Mouse (Mus musculus): ENCODE results near the gene Svip. TPM values are rescaled to one million over a fixed set of nuclear protein-coding genes. Genes with fewer than 3 reads are reported as not detected.

Svip gene
- polyA plus RNA-seq (2014; fragmentation: Nextera tagmentation; extraction: Ambion mirVana), result 19.1 and 19.9 TPM in 2 replicates

- H3K36me3 ChIP-seq (ENCODE audit: control insufficient read depth, insufficient read depth, low read length), result no peaks in the 10 kb centered on the region
- H3K27ac ChIP-seq (ENCODE audit: low read depth, low read length), result peak within 1 kb of the TSS; percentile 60; the same call in 1 of the 2 replicates
- H3K27me3 ChIP-seq (ENCODE audit: control insufficient read depth, insufficient read depth, low read length), result no peaks in the 10 kb centered on the region
- no peaks in the 10 kb centered on the region for H3K4me1 ChIP-seq (ENCODE audit: control insufficient read depth, insufficient read depth, low read length)
- H3K4me3 ChIP-seq (ENCODE audit: low read depth, low read length), result peak within 1 kb of the TSS; percentile 61
- WGBS, result under 1% methylated on average over 36 of the region's 47 CpGs
- peak; percentile 92 for DNase-seq (ENCODE audit: low spot score)
- no peaks in the 10 kb centered on the region for H3K9me3 ChIP-seq (ENCODE audit: control insufficient read depth, low read length)
- peak; percentile 95 for ATAC-seq (ENCODE audit: insufficient read depth, low FRiP score, low TSS enrichment)
- H3K9ac ChIP-seq (ENCODE audit: low read length), result peak within 1 kb of the TSS; percentile 60
- peak within 1 kb of the TSS; percentile 69 for H3K4me2 ChIP-seq (ENCODE audit: low read depth)
Measured at GRCm38 (mm10) chr7:52005511-52006295, at the start of gene Svip. Svip (minus strand) TSS chr7:52006018.

- Histone ChIP-seq H3K27me3 (ENCODE audit: control insufficient read depth, insufficient read depth, low read length) (no peaks in the 10 kb centered on the region), H3K9me3 (ENCODE audit: control insufficient read depth, low read length) (no peaks in the 10 kb centered on the region), H3K4me2 (ENCODE audit: low read depth) (no peak overlapping the region), H3K9ac (ENCODE audit: low read length) (no peak overlapping the region), H3K4me1 (ENCODE audit: control insufficient read depth, insufficient read depth, low read length) (no peaks in the 10 kb centered on the region), H3K36me3 (ENCODE audit: control insufficient read depth, insufficient read depth, low read length) (no peaks in the 10 kb centered on the region), H3K27ac (ENCODE audit: low read depth, low read length) (no peak overlapping the region), H3K4me3 (ENCODE audit: low read depth, low read length) (no peak overlapping the region)
- no peak for ATAC-seq (ENCODE audit: insufficient read depth, low FRiP score, low TSS enrichment)
- 54% methylated on average over 8 of the region's 8 CpGs for WGBS
- DNase-seq (ENCODE audit: low spot score), result peak; percentile 49
Measured at GRCm38 (mm10) chr7:52037600-52038582, 32.1 kb upstream of the Svip start.

GRCm38 (mm10) chr7:52024050-52024626 is 18.3 kb upstream of the Svip start:
- no peak overlapping the region for H3K4me3 ChIP-seq (ENCODE audit: low read depth, low read length)
- ATAC-seq (ENCODE audit: insufficient read depth, low FRiP score, low TSS enrichment) (no peak), DNase-seq (ENCODE audit: low spot score) (no peak)
- H3K9ac ChIP-seq (ENCODE audit: low read length), result no peak overlapping the region
- no peaks in the 10 kb centered on the region for H3K36me3 ChIP-seq (ENCODE audit: control insufficient read depth, insufficient read depth, low read length)
- no peaks in the 10 kb centered on the region for H3K9me3 ChIP-seq (ENCODE audit: control insufficient read depth, low read length)
- 93% methylated on average over 5 of the region's 5 CpGs for WGBS
- H3K27me3 ChIP-seq (ENCODE audit: control insufficient read depth, insufficient read depth, low read length), result no peaks in the 10 kb centered on the region
- no peak overlapping the region for H3K27ac ChIP-seq (ENCODE audit: low read depth, low read length)
- H3K4me2 ChIP-seq (ENCODE audit: low read depth), result no peak overlapping the region
- H3K4me1 ChIP-seq (ENCODE audit: control insufficient read depth, insufficient read depth, low read length), result no peaks in the 10 kb centered on the region

GRCm38 (mm10) chr7:52022039-52022438 is 16.2 kb upstream of the Svip start:
- DNase-seq (ENCODE audit: low spot score), result no peak
- WGBS, result 87% methylated on average over 4 of the region's 4 CpGs
- no peaks in the 10 kb centered on the region for H3K4me1 ChIP-seq (ENCODE audit: control insufficient read depth, insufficient read depth, low read length)

GRCm38 (mm10) chr7:52015628-52016027 is 9.8 kb upstream of the Svip start, which contains the start of gene 1700015G11Rik:
1700015G11Rik (minus strand) TSS chr7:52015728.
- 82% methylated on average over 3 of the region's 3 CpGs for WGBS
- ATAC-seq (ENCODE audit: insufficient read depth, low FRiP score, low TSS enrichment), result no peak
- no peak within 1 kb of the TSS for H3K9ac ChIP-seq (ENCODE audit: low read length)

More at GRCm38 (mm10) chr7:52022039-52022438, 16.2 kb upstream of the Svip start:
- Histone ChIP-seq H3K4me2 (ENCODE audit: low read depth) (no peak overlapping the region), H3K27me3 (ENCODE audit: control insufficient read depth, insufficient read depth, low read length) (no peaks in the 10 kb centered on the region), H3K36me3 (ENCODE audit: control insufficient read depth, insufficient read depth, low read length) (no peaks in the 10 kb centered on the region), H3K27ac (ENCODE audit: low read depth, low read length) (no peak overlapping the region), H3K9me3 (ENCODE audit: control insufficient read depth, low read length) (no peaks in the 10 kb centered on the region), H3K4me3 (ENCODE audit: low read depth, low read length) (no peak overlapping the region), H3K9ac (ENCODE audit: low read length) (no peak overlapping the region)
- ATAC-seq (ENCODE audit: insufficient read depth, low FRiP score, low TSS enrichment), result no peak

DNA sequence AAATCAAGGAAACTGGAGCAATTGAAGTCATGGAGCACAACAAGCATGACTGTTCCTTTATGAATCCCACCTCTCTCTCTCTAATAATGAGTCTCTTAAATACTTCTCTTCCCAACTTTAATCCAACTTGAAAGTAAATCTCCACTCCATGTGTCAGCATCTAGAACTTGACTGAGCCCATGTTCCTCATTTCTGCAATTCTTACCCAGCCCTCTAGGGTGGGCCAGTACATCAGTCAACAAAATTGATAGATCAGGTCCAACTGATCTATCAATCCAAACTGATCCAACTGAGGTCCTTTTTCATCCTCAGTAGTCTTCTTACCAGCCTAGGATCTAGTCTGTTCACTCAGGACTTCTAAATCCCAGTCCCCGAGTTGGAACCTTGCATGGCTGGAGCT is 9.4 kb upstream of the Svip start:
- WGBS, result 78% methylated on average over 1 of the region's 1 CpGs
- no peak for ATAC-seq (ENCODE audit: insufficient read depth, low FRiP score, low TSS enrichment)
- H3K4me2 ChIP-seq (ENCODE audit: low read depth), result no peak overlapping the region
- no peaks in the 10 kb centered on the region for H3K9me3 ChIP-seq (ENCODE audit: control insufficient read depth, low read length)
- H3K27me3 ChIP-seq (ENCODE audit: control insufficient read depth, insufficient read depth, low read length), result no peaks in the 10 kb centered on the region
- no peak overlapping the region for H3K4me3 ChIP-seq (ENCODE audit: low read depth, low read length)
- no peak overlapping the region for H3K27ac ChIP-seq (ENCODE audit: low read depth, low read length)
- DNase-seq (ENCODE audit: low spot score), result no peak
- no peaks in the 10 kb centered on the region for H3K4me1 ChIP-seq (ENCODE audit: control insufficient read depth, insufficient read depth, low read length)
- no peak overlapping the region for H3K9ac ChIP-seq (ENCODE audit: low read length)
- no peaks in the 10 kb centered on the region for H3K36me3 ChIP-seq (ENCODE audit: control insufficient read depth, insufficient read depth, low read length)

More at GRCm38 (mm10) chr7:52015628-52016027, 9.8 kb upstream of the Svip start, which contains the start of gene 1700015G11Rik:
- Histone ChIP-seq H3K4me3 (ENCODE audit: low read depth, low read length) (no peak within 1 kb of the TSS), H3K27me3 (ENCODE audit: control insufficient read depth, insufficient read depth, low read length) (no peaks in the 10 kb centered on the region), H3K4me1 (ENCODE audit: control insufficient read depth, insufficient read depth, low read length) (no peaks in the 10 kb centered on the region), H3K4me2 (ENCODE audit: low read depth) (no peak within 1 kb of the TSS), H3K27ac (ENCODE audit: low read depth, low read length) (no peak within 1 kb of the TSS), H3K9me3 (ENCODE audit: control insufficient read depth, low read length) (no peaks in the 10 kb centered on the region), H3K36me3 (ENCODE audit: control insufficient read depth, insufficient read depth, low read length) (no peaks in the 10 kb centered on the region)
- DNase-seq (ENCODE audit: low spot score), result no peak

DNA sequence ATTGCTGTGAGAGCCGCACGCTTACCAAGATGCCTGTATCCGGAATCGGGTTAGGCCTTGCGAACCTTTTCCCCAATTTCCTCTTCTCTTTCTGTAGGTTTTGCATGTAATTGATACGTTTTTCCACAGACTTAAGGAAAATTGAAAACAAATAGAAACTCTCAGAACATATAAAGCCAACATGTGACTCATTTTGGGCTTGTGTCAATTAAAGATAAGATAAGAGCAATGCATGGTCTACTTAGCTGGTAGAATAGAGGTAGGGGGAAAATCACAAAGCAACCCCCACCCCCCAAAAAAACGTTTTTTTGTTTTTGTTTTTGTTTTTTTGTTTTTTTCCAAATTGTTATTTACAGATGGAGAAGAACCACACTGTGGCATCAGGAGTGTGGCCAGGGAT is 7.6 kb upstream of the Svip start:
- H3K27ac ChIP-seq (ENCODE audit: low read depth, low read length), result no peak overlapping the region
- no peaks in the 10 kb centered on the region for H3K4me1 ChIP-seq (ENCODE audit: control insufficient read depth, insufficient read depth, low read length)
- no peak overlapping the region for H3K4me2 ChIP-seq (ENCODE audit: low read depth)
- DNase-seq (ENCODE audit: low spot score) (no peak), ATAC-seq (ENCODE audit: insufficient read depth, low FRiP score, low TSS enrichment) (no peak)
- 83% methylated on average over 7 of the region's 7 CpGs for WGBS
- no peak overlapping the region for H3K9ac ChIP-seq (ENCODE audit: low read length)
- H3K4me3 ChIP-seq (ENCODE audit: low read depth, low read length), result no peak overlapping the region
- H3K9me3 ChIP-seq (ENCODE audit: control insufficient read depth, low read length), result no peaks in the 10 kb centered on the region
- no peaks in the 10 kb centered on the region for H3K36me3 ChIP-seq (ENCODE audit: control insufficient read depth, insufficient read depth, low read length)
- no peaks in the 10 kb centered on the region for H3K27me3 ChIP-seq (ENCODE audit: control insufficient read depth, insufficient read depth, low read length)

GRCm38 (mm10) chr7:52007138-52007537 is 1.3 kb upstream of the Svip start:
- 86% methylated on average over 2 of the region's 2 CpGs for WGBS
- DNase-seq (ENCODE audit: low spot score), result no peak
- no peaks in the 10 kb centered on the region for H3K4me1 ChIP-seq (ENCODE audit: control insufficient read depth, insufficient read depth, low read length)
- no peak overlapping the region for H3K4me3 ChIP-seq (ENCODE audit: low read depth, low read length)
- no peaks in the 10 kb centered on the region for H3K36me3 ChIP-seq (ENCODE audit: control insufficient read depth, insufficient read depth, low read length)
- H3K27me3 ChIP-seq (ENCODE audit: control insufficient read depth, insufficient read depth, low read length), result no peaks in the 10 kb centered on the region
- no peak for ATAC-seq (ENCODE audit: insufficient read depth, low FRiP score, low TSS enrichment)
- no peak overlapping the region for H3K4me2 ChIP-seq (ENCODE audit: low read depth)
- H3K27ac ChIP-seq (ENCODE audit: low read depth, low read length), result no peak overlapping the region
- H3K9ac ChIP-seq (ENCODE audit: low read length), result no peak overlapping the region
- H3K9me3 ChIP-seq (ENCODE audit: control insufficient read depth, low read length), result no peaks in the 10 kb centered on the region

Data from neural tube, embryonic 11.5 days (tissue).